Mouse (Mus musculus): ENCODE measurements around the gene Galc. TPM values are rescaled to one million over a fixed set of nuclear protein-coding genes. Genes with fewer than 3 reads are reported as not detected.
A peak's percentile ranks its signal among the peaks of the same experiment; 100 is the strongest.

Galc gene
- polyA plus RNA-seq, 1 experiment from 2014 or later: 2.4 TPM

DNA sequence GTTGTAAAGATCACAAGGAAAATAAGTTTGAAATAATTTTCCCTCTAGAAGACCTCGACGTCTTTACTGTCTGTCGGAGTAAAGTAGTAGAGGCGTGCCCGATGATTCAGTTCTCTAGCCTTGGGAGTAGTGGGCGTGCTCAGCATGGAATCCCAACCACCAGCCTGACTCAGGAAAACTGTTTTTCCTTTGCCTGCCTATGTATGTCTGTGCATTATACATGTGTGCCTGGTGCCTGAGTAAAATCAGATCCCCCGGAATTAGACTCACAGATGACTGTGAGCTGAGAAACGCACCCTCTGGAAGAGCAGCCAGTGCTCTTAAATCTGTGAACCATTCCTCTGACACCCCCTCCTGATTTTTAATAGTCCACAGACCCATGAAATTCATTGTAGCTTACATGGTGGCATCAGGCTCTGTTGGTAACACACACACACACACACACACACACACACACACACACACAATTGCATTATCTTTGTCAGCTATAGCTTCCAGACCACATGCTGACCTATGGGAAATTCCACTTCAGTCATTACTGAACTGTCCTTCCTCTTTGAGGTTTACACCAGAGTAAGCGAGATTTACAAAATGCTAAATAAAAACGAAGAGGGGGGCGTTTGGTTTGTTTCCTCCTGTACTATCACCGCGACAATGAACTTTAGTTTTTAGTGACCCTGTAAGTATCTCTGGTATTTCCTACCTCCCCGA is 23.7 kb upstream of the Galc start:
- Histone ChIP-seq H3K9ac (ENCODE audit: low read depth, low read length) (no peak overlapping the region), H3K4me1 (ENCODE audit: control insufficient read depth, low read depth, low read length) (no peaks in the 10 kb centered on the region; the same call in 1 of the 2 replicates), H3K27ac (ENCODE audit: low read length) (no peak overlapping the region), H3K4me2 (ENCODE audit: low read depth, low read length) (no peak overlapping the region), H3K9me3 (replicated peaks; ENCODE audit: control insufficient read depth, low read length) (no peaks in the 10 kb centered on the region), H3K36me3 (ENCODE audit: control insufficient read depth, insufficient read depth) (no peaks in the 10 kb centered on the region), H3K27me3 (ENCODE audit: control insufficient read depth, insufficient read depth, low read depth, low read length) (no peaks in the 10 kb centered on the region), H3K4me3 (ENCODE audit: low read depth, low read length) (no peak overlapping the region)
- 52% methylated on average over 14 of the region's 14 CpGs for WGBS (ENCODE audit: insufficient replicate concordance)
- ATAC-seq (ENCODE audit: low read depth): peak; percentile 53; the same call in 1 of the 2 replicates

DNA sequence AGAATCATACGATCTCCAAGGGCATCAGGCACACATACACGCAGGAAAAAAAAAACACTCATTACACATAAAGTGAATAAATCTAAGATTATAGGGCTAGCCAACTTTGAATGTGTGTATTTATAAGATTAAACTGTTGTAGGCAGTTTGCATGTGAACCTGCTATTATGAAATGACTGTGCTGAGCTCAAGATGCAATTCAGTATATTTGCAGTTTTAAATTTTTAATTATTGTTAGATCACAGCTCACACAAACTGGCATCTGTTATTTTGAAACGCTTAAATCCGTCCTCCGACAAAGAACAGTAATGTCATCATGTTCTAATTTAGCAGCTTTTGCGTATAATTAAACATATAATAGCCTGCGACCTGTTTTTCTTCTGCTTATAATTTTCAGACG is 21.7 kb upstream of the Galc start:
- H3K9ac ChIP-seq (ENCODE audit: low read depth, low read length): no peak overlapping the region
- H3K27me3 ChIP-seq (ENCODE audit: control insufficient read depth, insufficient read depth, low read depth, low read length): no peaks in the 10 kb centered on the region
- 57% methylated on average over 8 of the region's 8 CpGs for WGBS (ENCODE audit: insufficient replicate concordance)
- no peaks in the 10 kb centered on the region for H3K36me3 ChIP-seq (ENCODE audit: control insufficient read depth, insufficient read depth)
- H3K4me2 ChIP-seq (ENCODE audit: low read depth, low read length): no peak overlapping the region
- no peak for ATAC-seq (ENCODE audit: low read depth)
- H3K4me1 ChIP-seq (ENCODE audit: control insufficient read depth, low read depth, low read length): no peaks in the 10 kb centered on the region; the same call in 1 of the 2 replicates
- no peak overlapping the region for H3K4me3 ChIP-seq (ENCODE audit: low read depth, low read length)
- H3K9me3 ChIP-seq (replicated peaks; ENCODE audit: control insufficient read depth, low read length): no peaks in the 10 kb centered on the region
- H3K27ac ChIP-seq (ENCODE audit: low read length): no peak overlapping the region

DNA sequence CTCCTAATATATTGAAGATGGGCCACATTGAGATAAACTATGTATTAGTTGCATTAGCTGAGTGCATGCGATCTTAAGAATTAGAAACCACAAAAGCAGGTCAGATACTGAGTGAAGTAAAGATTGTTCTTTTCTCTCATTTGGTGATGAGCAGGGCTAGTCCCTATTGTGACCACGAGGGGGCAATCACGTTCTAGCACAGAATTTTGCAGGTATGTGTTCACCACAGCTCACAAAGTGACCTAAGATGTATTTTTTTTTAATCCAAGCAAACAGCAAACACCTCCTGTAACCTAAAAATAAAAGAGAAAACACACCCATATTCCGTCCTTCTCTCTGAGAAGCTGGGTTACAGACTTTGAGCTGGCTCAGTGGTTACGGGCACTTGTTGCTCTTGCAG is 21.3 kb upstream of the Galc start:
- H3K9me3 ChIP-seq (replicated peaks; ENCODE audit: control insufficient read depth, low read length): no peaks in the 10 kb centered on the region
- H3K27ac ChIP-seq (ENCODE audit: low read length): no peak overlapping the region
- WGBS (ENCODE audit: insufficient replicate concordance): 21% methylated on average over 5 of the region's 5 CpGs
- H3K36me3 ChIP-seq (ENCODE audit: control insufficient read depth, insufficient read depth): no peaks in the 10 kb centered on the region
- H3K4me2 ChIP-seq (ENCODE audit: low read depth, low read length): no peak overlapping the region
- no peaks in the 10 kb centered on the region; the same call in 1 of the 2 replicates for H3K4me1 ChIP-seq (ENCODE audit: control insufficient read depth, low read depth, low read length)
- H3K27me3 ChIP-seq (ENCODE audit: control insufficient read depth, insufficient read depth, low read depth, low read length): no peaks in the 10 kb centered on the region
- no peak for ATAC-seq (ENCODE audit: low read depth)
- no peak overlapping the region for H3K9ac ChIP-seq (ENCODE audit: low read depth, low read length)
- no peak overlapping the region for H3K4me3 ChIP-seq (ENCODE audit: low read depth, low read length)

DNA sequence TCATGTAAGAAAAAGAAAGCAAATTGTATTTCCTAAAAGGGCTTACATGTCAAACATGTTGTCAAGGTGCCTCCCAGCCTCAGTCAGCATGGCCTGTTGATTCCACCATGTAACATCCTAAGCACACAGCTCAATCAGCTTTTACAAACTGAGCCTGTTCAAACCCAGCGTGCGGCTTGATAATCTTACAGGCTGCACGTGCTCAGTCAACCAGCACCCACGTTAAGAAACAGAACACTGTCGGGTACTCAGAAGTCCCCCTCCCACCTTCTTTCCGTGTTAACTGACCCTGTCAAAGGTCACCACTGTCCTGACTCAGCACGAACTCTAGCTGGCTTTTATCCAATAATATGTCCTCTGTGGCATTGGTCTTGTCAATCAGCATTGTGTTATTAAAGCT is 13.2 kb upstream of the Galc start:
- Histone ChIP-seq H3K27ac (ENCODE audit: low read length) (no peak overlapping the region), H3K27me3 (ENCODE audit: control insufficient read depth, insufficient read depth, low read depth, low read length) (no peaks in the 10 kb centered on the region), H3K4me3 (ENCODE audit: low read depth, low read length) (no peak overlapping the region), H3K9me3 (replicated peaks; ENCODE audit: control insufficient read depth, low read length) (no peaks in the 10 kb centered on the region), H3K9ac (ENCODE audit: low read depth, low read length) (no peak overlapping the region), H3K4me1 (ENCODE audit: control insufficient read depth, low read depth, low read length) (no peaks in the 10 kb centered on the region), H3K36me3 (ENCODE audit: control insufficient read depth, insufficient read depth) (no peaks in the 10 kb centered on the region), H3K4me2 (ENCODE audit: low read depth, low read length) (no peak overlapping the region)
- WGBS (ENCODE audit: insufficient replicate concordance): 62% methylated on average over 7 of the region's 7 CpGs
- ATAC-seq (ENCODE audit: low read depth): no peak

DNA sequence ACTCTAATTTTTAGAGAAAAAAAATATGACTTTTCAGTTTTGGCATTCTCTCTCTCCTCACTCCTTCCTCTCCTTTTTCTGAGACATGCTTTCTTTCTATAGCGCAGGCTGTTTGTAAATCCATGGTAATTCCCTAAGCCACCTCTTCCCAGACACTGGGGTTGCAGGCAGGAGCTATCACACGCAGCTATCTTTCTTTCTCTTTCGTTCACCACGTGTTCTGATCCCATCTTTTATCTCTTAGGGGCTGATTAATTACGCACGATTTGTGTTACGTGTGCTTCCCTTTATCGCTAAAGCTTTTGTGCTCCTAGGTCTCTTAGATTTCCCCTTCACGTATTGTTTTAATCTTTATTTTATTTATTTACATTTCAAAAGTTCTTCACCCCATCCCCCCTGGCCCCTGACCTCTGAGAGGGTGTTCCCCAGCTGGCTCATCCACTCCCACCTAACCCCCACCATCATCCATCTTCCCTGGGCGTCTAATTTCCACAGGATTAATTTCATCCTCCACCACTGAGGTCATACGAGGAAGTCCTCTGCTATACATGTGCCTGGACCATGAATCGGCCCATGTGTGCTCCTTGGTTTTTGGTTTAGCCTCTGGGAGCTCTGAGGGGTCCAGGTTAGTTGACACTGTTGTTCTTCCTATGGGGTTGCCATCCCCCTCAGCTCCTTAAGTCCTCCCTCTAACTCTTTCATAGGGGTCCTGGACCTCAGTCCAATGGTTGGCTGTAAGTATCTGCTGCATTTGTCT is 11.7 kb upstream of the Galc start:
- Histone ChIP-seq H3K9me3 (replicated peaks; ENCODE audit: control insufficient read depth, low read length) (no peaks in the 10 kb centered on the region), H3K36me3 (ENCODE audit: control insufficient read depth, insufficient read depth) (no peaks in the 10 kb centered on the region), H3K4me1 (ENCODE audit: control insufficient read depth, low read depth, low read length) (no peaks in the 10 kb centered on the region), H3K27me3 (ENCODE audit: control insufficient read depth, insufficient read depth, low read depth, low read length) (no peaks in the 10 kb centered on the region), H3K4me3 (ENCODE audit: low read depth, low read length) (no peak overlapping the region; the same call in 1 of the 2 replicates), H3K9ac (ENCODE audit: low read depth, low read length) (no peak overlapping the region), H3K27ac (ENCODE audit: low read length) (no peak overlapping the region), H3K4me2 (ENCODE audit: low read depth, low read length) (peak overlapping the region; percentile 37; the same call in 1 of the 2 replicates)
- ATAC-seq (ENCODE audit: low read depth): no peak
- 38% methylated on average over 12 of the region's 12 CpGs for WGBS (ENCODE audit: insufficient replicate concordance)

DNA sequence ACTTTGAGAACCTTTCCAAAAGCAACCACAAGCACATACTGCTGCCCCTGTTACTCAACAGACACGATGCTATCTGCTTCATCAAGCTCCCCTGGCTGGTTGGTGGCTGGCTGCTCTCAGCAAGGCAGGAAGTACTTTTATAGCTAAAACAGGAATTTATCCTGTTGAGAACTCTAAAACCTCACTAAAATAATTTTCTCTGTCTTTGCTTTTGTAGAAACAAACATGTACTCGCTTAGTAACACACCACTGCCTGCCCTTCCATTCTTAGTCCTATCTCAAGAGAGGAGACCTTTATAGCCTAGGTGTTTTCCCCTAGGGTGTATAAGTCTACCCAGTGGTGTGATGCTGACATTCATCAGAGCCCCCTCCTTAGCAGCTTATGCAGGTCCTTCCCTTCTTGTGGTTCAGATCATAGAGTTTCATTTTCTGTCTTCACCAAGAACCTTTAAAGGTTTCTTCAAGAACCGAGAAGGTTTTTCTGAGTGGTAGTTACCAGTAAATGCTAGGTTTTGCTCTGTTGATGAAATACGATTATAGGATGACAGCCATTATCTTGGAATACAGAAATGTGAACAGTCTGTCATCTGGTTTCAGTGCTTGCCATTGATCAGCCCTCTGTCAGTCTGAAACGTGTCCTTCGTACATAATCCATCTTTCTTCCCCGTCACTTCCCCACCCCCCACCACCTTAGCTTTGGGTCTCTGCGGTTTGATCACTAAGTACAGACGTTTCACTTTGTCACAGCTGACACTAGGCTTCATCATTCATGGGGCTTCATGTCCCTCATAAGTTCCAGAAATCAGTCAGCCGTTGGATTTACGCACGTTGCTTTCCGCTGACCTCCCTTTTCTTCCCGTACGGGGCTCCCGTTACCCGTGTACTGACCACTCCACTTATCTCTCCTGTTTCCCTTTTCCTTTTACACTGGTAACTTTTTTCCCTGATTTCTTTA is 10.8 kb upstream of the Galc start:
- H3K4me2 ChIP-seq (ENCODE audit: low read depth, low read length): peak overlapping the region; percentile 29

DNA sequence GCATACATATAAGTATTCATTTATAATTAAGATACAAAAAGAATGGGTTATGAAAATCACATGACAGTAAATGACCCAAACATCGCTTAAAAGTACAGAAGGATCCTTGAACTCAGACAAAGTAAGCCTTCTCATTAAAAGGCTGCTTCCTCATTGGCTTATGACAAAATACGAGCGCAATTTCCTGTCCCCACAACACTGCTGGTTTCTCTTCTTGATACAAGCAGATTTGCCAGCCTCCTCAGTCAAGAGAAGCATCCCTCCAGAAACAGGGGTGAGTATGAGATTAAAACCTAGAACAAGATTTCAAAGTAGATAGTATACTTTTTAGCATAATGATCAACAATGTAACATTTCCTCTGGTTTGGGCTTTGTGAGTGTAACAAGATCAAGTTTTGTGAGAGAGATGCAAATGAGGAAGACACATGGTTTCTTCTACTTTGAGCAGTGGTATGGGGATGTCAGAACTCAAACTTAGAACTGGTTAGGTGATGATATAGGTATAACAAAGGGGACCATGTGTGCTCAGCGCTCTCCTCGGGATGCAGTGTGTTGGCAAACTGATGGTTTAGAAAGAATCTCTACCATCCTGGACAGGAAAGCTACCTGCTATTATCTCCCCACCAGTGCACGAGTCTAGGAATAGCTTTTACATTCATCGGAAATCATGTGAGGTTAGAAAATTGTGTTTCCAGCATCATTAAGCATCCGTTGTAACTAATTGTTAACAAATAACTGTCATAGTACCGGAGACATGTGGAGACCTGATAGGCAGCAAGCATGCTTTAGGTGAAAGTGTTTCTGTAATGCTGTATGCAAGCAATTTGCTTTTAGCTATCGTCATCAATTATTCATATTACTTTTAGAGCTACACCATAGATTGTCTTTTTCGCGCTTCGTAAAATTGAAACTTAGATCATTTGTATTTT is 9.4 kb upstream of the Galc start, which contains the start of gene Gpr65:
TSS of gene Gpr65 (plus strand) at position 195 of the 929 bp plus-strand sequence.
- H3K9ac ChIP-seq (ENCODE audit: low read depth, low read length): no peak within 1 kb of the TSS
- H3K4me2 ChIP-seq (ENCODE audit: low read depth, low read length): no peak within 1 kb of the TSS
- 45% methylated on average over 13 of the region's 13 CpGs for WGBS (ENCODE audit: insufficient replicate concordance)
- no peaks in the 10 kb centered on the region for H3K4me1 ChIP-seq (ENCODE audit: control insufficient read depth, low read depth, low read length)
- no peaks in the 10 kb centered on the region for H3K9me3 ChIP-seq (replicated peaks; ENCODE audit: control insufficient read depth, low read length)
- no peaks in the 10 kb centered on the region for H3K36me3 ChIP-seq (ENCODE audit: control insufficient read depth, insufficient read depth)
- H3K27me3 ChIP-seq (ENCODE audit: control insufficient read depth, insufficient read depth, low read depth, low read length): no peaks in the 10 kb centered on the region
- H3K4me3 ChIP-seq (ENCODE audit: low read depth, low read length): peak within 1 kb of the TSS; percentile 38
- H3K27ac ChIP-seq (ENCODE audit: low read length): peak within 1 kb of the TSS; percentile 59
- no peak for ATAC-seq (ENCODE audit: low read depth)

More for the DNA sequence above, 10.8 kb upstream of the Galc start:
- Histone ChIP-seq H3K4me3 (ENCODE audit: low read depth, low read length) (peak overlapping the region; percentile 38), H3K27me3 (ENCODE audit: control insufficient read depth, insufficient read depth, low read depth, low read length) (no peaks in the 10 kb centered on the region), H3K9me3 (replicated peaks; ENCODE audit: control insufficient read depth, low read length) (no peaks in the 10 kb centered on the region), H3K27ac (ENCODE audit: low read length) (no peak overlapping the region), H3K9ac (ENCODE audit: low read depth, low read length) (no peak overlapping the region), H3K4me1 (ENCODE audit: control insufficient read depth, low read depth, low read length) (no peaks in the 10 kb centered on the region), H3K36me3 (ENCODE audit: control insufficient read depth, insufficient read depth) (no peaks in the 10 kb centered on the region)
- 12% methylated on average over 17 of the region's 17 CpGs for WGBS (ENCODE audit: insufficient replicate concordance)
- ATAC-seq (ENCODE audit: low read depth): no peak

DNA sequence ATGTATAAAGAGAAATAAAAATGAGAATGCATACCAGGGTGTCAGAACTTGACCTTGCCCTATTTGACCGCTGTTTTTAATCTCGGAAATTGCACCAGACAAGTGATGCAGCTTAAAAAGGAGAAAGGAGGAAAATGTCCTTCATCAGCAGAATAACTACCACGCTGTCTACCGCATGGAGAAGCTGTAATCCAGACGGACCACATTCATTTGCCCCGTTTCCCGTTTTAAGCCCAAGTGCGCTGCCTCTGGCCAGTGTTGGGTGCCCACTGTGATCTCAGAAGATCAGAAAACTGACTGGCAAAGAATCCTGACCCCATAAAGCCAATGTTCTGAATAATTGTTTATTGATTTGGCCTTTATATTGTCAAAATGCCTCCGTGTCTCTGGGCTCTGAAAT is 6.4 kb upstream of the Galc start:
- Histone ChIP-seq H3K9ac (ENCODE audit: low read depth, low read length) (no peak overlapping the region), H3K36me3 (ENCODE audit: control insufficient read depth, insufficient read depth) (no peaks in the 10 kb centered on the region), H3K27ac (ENCODE audit: low read length) (peak overlapping the region; percentile 53; the same call in 1 of the 2 replicates), H3K4me1 (ENCODE audit: control insufficient read depth, low read depth, low read length) (no peaks in the 10 kb centered on the region), H3K4me3 (ENCODE audit: low read depth, low read length) (no peak overlapping the region), H3K4me2 (ENCODE audit: low read depth, low read length) (no peak overlapping the region), H3K9me3 (replicated peaks; ENCODE audit: control insufficient read depth, low read length) (no peaks in the 10 kb centered on the region), H3K27me3 (ENCODE audit: control insufficient read depth, insufficient read depth, low read depth, low read length) (no peaks in the 10 kb centered on the region)
- ATAC-seq (ENCODE audit: low read depth): no peak
- WGBS (ENCODE audit: insufficient replicate concordance): 59% methylated on average over 9 of the region's 9 CpGs

All from liver, embryonic 16.5 days (tissue).